Mouse (Mus musculus) layer of hippocampus, adult 2 months (tissue): ENCODE measurements around the gene Sprn. TPM values are rescaled to one million over a fixed set of nuclear protein-coding genes. Genes with fewer than 3 reads are reported as not detected.

Experiments
- DNase-seq, 2 experiments: peaks; one replicate each; pipeline ENCODE4 v3.0.0; 2022; ENCODE audit warnings: low spot score in 2 of 2
- H3K27ac ChIP-seq: fragments of 200-600 bp; 2 replicates; pipeline ENCODE4 v1.8.1; 2022
- H3K4me3 ChIP-seq: fragments of 200-600 bp; 2 replicates; pipeline ENCODE4 v1.8.1; 2022; ENCODE audit warnings: mild to moderate bottlenecking
- CTCF ChIP-seq: fragments of 200-600 bp; conservative IDR thresholded peaks from 2 replicates; pipeline ENCODE4 v1.8.1; 2022; ENCODE audit warnings: antibody characterized with exemption, mild to moderate bottlenecking, moderate library complexity
- total RNA-seq, 2 experiments: library from RNA; stranded (reverse); gene quantifications; 2 replicates each; pipeline ENCODE4 v1.2.3; 2021

The Sprn gene
- total RNA-seq, 2 experiments from 2014 or later: 177 to 178 TPM

- Histone ChIP-seq H3K27ac (peak within 1 kb of the TSS; percentile 96), H3K4me3 (peak within 1 kb of the TSS; percentile 96)
- no peak for TF ChIP-seq CTCF
- DNase-seq: peak; percentile 50 to 76
Measured at GRCm38 (mm10) chr7:140115583-140116328, 38.9 kb downstream of the Sprn start, which contains the start of gene Paox. Paox (plus strand) TSS chr7:140115799.

GRCm38 (mm10) chr7:140111943-140112342, 42.7 kb downstream of the Sprn start:
- Histone ChIP-seq H3K27ac (no peak overlapping the region), H3K4me3 (no peak overlapping the region)
- TF ChIP-seq CTCF: no peak
- no peak for DNase-seq

- DNase-seq: no peak
- no peak overlapping the region for H3K4me3 ChIP-seq
- no peak for TF ChIP-seq CTCF
- H3K27ac ChIP-seq: no peak overlapping the region
Measured at GRCm38 (mm10) chr7:140104009-140104408, 50.7 kb downstream of the Sprn start.

- H3K27ac ChIP-seq: peak within 1 kb of the TSS; percentile 88
- TF ChIP-seq CTCF: no peak
Measured at GRCm38 (mm10) chr7:140101993-140102860, 52.5 kb downstream of the Sprn start, which contains the start of gene Fuom. Fuom (minus strand) TSS chr7:140102441.

GRCm38 (mm10) chr7:140101498-140101897, 53.2 kb downstream of the Sprn start:
- no peak for DNase-seq
- Histone ChIP-seq H3K4me3 (peak overlapping the region; percentile 58), H3K27ac (peak overlapping the region; percentile 88)
- no peak for TF ChIP-seq CTCF

More at GRCm38 (mm10) chr7:140101993-140102860, 52.5 kb downstream of the Sprn start, which contains the start of gene Fuom:
- DNase-seq: peak; percentile 82 to 88
- peak within 1 kb of the TSS; percentile 58 for H3K4me3 ChIP-seq

Other genes starting within 250 kb of the Sprn start
- gene Utf1, start 211.1 kb downstream of the Sprn start, total RNA-seq: not detected
- gene 6430531B16Rik, start 176.1 kb downstream of the Sprn start, total RNA-seq: 1 to 10 TPM; 1.3 to 1.5 TPM
- 1 to 10 TPM; 3.4 to 6.0 TPM for gene Adam8, start 162.3 kb downstream of the Sprn start, total RNA-seq
- 10 to 100 TPM; 24.8 to 28.7 TPM for gene Zfp511, start 118.5 kb downstream of the Sprn start, total RNA-seq
- 10 to 100 TPM; 39.9 to 40.6 TPM for gene Tubgcp2, start 118.2 kb downstream of the Sprn start, total RNA-seq
- gene Msx3, start 105.8 kb downstream of the Sprn start, total RNA-seq: under 1 TPM in 1 of 2 experiments, not detected in 1; 0.15 TPM
- 100 to 1,000 TPM; 255 to 267 TPM for gene Caly, start 72.3 kb downstream of the Sprn start, total RNA-seq
- gene Prap1, start 61.5 kb downstream of the Sprn start, total RNA-seq: not detected
- 10 to 100 TPM; 46.6 to 48.5 TPM for gene Fuom, start 52.4 kb downstream of the Sprn start, total RNA-seq
- gene Paox, start 39.1 kb downstream of the Sprn start, total RNA-seq: 1 to 10 TPM; 4.6 to 6.5 TPM
- gene Echs1, start 38.4 kb downstream of the Sprn start, total RNA-seq: 10 to 100 TPM; 60.0 to 63.2 TPM
- gene Mtg1, start 17.3 kb downstream of the Sprn start, total RNA-seq: 10 to 100 TPM; 27.8 to 27.9 TPM
- gene Olfr522, start 9.9 kb upstream of the Sprn start, total RNA-seq: not detected
- gene Olfr523, start 18.3 kb upstream of the Sprn start, total RNA-seq: under 1 TPM; 0.10 to 0.20 TPM
- gene Olfr524, start 51.1 kb upstream of the Sprn start, total RNA-seq: not detected
- gene Cd163l1, start 63.4 kb upstream of the Sprn start, total RNA-seq: under 1 TPM; 0.44 to 0.56 TPM
- under 1 TPM in 1 of 2 experiments, not detected in 1; 0.12 TPM for gene 5830411N06Rik, start 92.4 kb upstream of the Sprn start, total RNA-seq
- not detected for gene Olfr525, start 166.0 kb upstream of the Sprn start, total RNA-seq
- not detected for gene Olfr527, start 179.1 kb upstream of the Sprn start, total RNA-seq
- gene Olfr60, start 206.8 kb upstream of the Sprn start, total RNA-seq: not detected
- not detected for gene Olfr530, start 221.5 kb upstream of the Sprn start, total RNA-seq
- not detected for gene Olfr531, start 248.0 kb upstream of the Sprn start, total RNA-seq